Comparison of ENCODE assay signal across 22 mouse cellular contexts in genomic region chr8:71716561-71717053, GRCm38 (mm10). TPM values are rescaled to one million over a fixed set of nuclear protein-coding genes. Genes with fewer than 3 reads are reported as not detected.
"Had no signal": no experiment of that assay in that cellular context is flagged by ENCODE, and none has a peak within 500 bp of the region (broad histone marks: within the 10 kb centered on the region; RNA-seq: fewer than 3 reads in every experiment).

No protein-coding gene starts in this region.

- H3K4me2 ChIP-seq: limb, embryonic 13.5 days; liver, embryonic 12.5 days; liver, embryonic 15.5 days; lung, embryonic 15.5 days; midbrain, embryonic 12.5 days; neural tube, embryonic 12.5 days; neural tube, embryonic 15.5 days; stomach, embryonic 15.5 days had no signal

- H3K4me3 ChIP-seq: limb, embryonic 10.5 days; limb, embryonic 13.5 days; liver, embryonic 12.5 days; liver, embryonic 15.5 days; lung, embryonic 15.5 days; megakaryocyte, embryonic 14.5 days; midbrain, embryonic 12.5 days; neural tube, embryonic 12.5 days; neural tube, embryonic 15.5 days; stomach, embryonic 15.5 days had no signal

- H3K4me1 ChIP-seq: megakaryocyte, embryonic 14.5 days had no signal

- H3K36me3 ChIP-seq: limb, embryonic 10.5 days; limb, embryonic 13.5 days; lung, embryonic 15.5 days; stomach, embryonic 15.5 days had no signal

- DNase-seq: layer of hippocampus, postnatal 36 days; liver; lung, adult 18-20 months; lung, postnatal 10 days; lung, postnatal 36 days; retina, postnatal 1 day; right cerebral cortex, postnatal 25 days; spleen, adult 18-20 months; thymus, postnatal 25 days had no signal

- H3K27me3 ChIP-seq: limb, embryonic 13.5 days; liver, embryonic 15.5 days; lung, embryonic 15.5 days; neural tube, embryonic 12.5 days; neural tube, embryonic 15.5 days; stomach, embryonic 15.5 days had no signal

- H3K27ac ChIP-seq: kidney, postnatal 0 days; limb, embryonic 10.5 days; limb, embryonic 13.5 days; liver, embryonic 12.5 days; liver, embryonic 15.5 days; lung, embryonic 15.5 days; midbrain, embryonic 12.5 days; neural tube, embryonic 12.5 days; neural tube, embryonic 15.5 days; stomach, embryonic 15.5 days had no signal

- H3K9me3 ChIP-seq: limb, embryonic 10.5 days; limb, embryonic 13.5 days; liver, embryonic 12.5 days; liver, embryonic 15.5 days; lung, embryonic 15.5 days; megakaryocyte, embryonic 14.5 days; midbrain, embryonic 12.5 days; neural tube, embryonic 12.5 days; neural tube, embryonic 15.5 days; stomach, embryonic 15.5 days had no signal

- ATAC-seq: intestine, embryonic 16.5 days; liver, embryonic 12.5 days had no signal

- H3K9ac ChIP-seq: limb, embryonic 13.5 days; liver, embryonic 12.5 days; liver, embryonic 15.5 days; lung, embryonic 15.5 days; midbrain, embryonic 12.5 days; neural tube, embryonic 12.5 days; neural tube, embryonic 15.5 days; stomach, embryonic 15.5 days had no signal

RNA-seq across cellular contexts. Expression of gene Insl3, which starts 27.6 kb away (rescaled TPM):
- total RNA-seq: midbrain, postnatal 0 days had no signal
- polyA plus RNA-seq: midbrain, embryonic 12.5 days; neural tube, embryonic 12.5 days had no signal
